Mouse (Mus musculus) limb, embryonic 12.5 days (tissue): Measurements from ENCODE around the gene Ercc6l2. TPM values are rescaled to one million over a fixed set of nuclear protein-coding genes. Genes with fewer than 3 reads are reported as not detected.
A peak's percentile ranks its signal among the peaks of the same experiment; 100 is the strongest.

Experiments used
- ATAC-seq: fragments of 200-750 bp; cut with Nextera tagmentation; 2 replicates; pipeline ENCODE4 v1.8.0; 2017; ENCODE audit warnings: low read depth, moderate TSS enrichment; ENCODE audit not compliant: insufficient number of reproducible peaks, insufficient read depth, low FRiP score, low TSS enrichment
- H3K27ac ChIP-seq: fragments of 300-500 bp; sonication (generic); 2 replicates; pipeline ENCODE4 v1.5.1; 2016; ENCODE audit warnings: mild to moderate bottlenecking, moderate library complexity
- H3K27me3 ChIP-seq: fragments of 300-500 bp; sonication (generic); 2 replicates; pipeline ENCODE4 v1.6.1; 2016; ENCODE audit warnings: mild to moderate bottlenecking, moderate library complexity
- H3K36me3 ChIP-seq: fragments of 300-500 bp; sonication (generic); 2 replicates; pipeline ENCODE4 v1.6.1; 2016; ENCODE audit warnings: mild to moderate bottlenecking, moderate library complexity
- H3K4me1 ChIP-seq: fragments of 300-500 bp; sonication (generic); replicated peaks from 2 replicates; pipeline ENCODE4 v1.6.1; 2016
- H3K4me2 ChIP-seq: fragments of 300-500 bp; sonication (generic); 2 replicates; pipeline ENCODE4 v1.6.1; 2016; ENCODE audit warnings: mild to moderate bottlenecking, moderate library complexity
- H3K4me3 ChIP-seq: fragments of 300-500 bp; sonication (generic); replicated peaks from 2 replicates; pipeline ENCODE4 v1.5.1; 2016; ENCODE audit warnings: mild to moderate bottlenecking
- H3K9ac ChIP-seq: fragments of 300-500 bp; sonication (generic); replicated peaks from 2 replicates; pipeline ENCODE4 v1.6.1; 2016; ENCODE audit warnings: mild to moderate bottlenecking, moderate library complexity
- H3K9me3 ChIP-seq: fragments of 300-500 bp; sonication (generic); 2 replicates; pipeline ENCODE4 v1.6.1; 2016; ENCODE audit warnings: mild to moderate bottlenecking, moderate library complexity
- WGBS: fragments of 180-500 bp; shearing (Covaris S2); methylation state at CpG from one replicate; pipeline ENCODE4 v1.1.7; 2016; 5-methylcytosine and 5-hydroxymethylcytosine counted together
- polyA plus RNA-seq: library from polyadenylated mRNA; unstranded; fragments of >200 nt; fragmentation: Nextera tagmentation; extraction: Ambion mirVana; gene quantifications from 2 replicates; pipeline ENCODE4 v1.2.1, GENCODE M21; 2016

Gene Ercc6l2
- polyA plus RNA-seq, 1 experiment from 2014 or later: 28.9 TPM

DNA sequence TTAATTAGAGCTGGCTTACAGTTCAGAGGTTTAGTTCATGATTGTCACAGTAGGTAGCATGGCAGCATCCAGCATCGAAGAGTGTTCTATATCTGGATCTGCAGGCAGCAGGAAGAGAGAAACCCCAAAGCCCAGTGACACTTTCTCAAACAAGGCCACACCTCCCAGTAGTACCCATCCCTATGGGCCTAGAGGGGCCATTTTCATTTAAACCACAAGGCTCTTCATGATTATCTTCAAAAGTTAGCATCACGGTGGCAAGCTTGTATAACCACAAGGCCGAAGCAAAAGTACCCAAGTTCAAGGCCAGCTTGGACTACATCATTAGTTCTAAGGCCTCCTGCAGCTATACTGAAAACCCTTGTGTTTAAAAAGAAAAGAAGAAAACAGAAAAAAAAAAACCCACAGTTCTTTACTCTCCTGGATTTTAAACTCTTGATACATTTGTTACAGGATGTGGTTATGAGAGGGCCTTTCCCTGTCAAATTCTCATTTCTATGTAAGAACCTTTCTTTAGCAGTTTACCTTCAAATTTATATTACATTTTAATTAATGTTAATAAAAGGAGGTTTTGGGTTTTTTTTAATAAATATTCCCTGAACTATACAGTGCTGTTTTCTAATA, 71.5 kb downstream of the Ercc6l2 start:
- H3K4me3 ChIP-seq: no peak overlapping the region
- no peak overlapping the region for H3K9ac ChIP-seq
- no peak for ATAC-seq
- H3K27ac ChIP-seq: no peak overlapping the region
- peaks cover 10% of the 10 kb centered on the region for H3K4me1 ChIP-seq
- peaks cover 7% of the 10 kb centered on the region for H3K36me3 ChIP-seq
- no peak overlapping the region for H3K4me2 ChIP-seq
- no peaks in the 10 kb centered on the region for H3K27me3 ChIP-seq
- WGBS: 93% methylated on average over 3 of the region's 3 CpGs
- no peaks in the 10 kb centered on the region for H3K9me3 ChIP-seq

- Histone ChIP-seq H3K4me3 (peak overlapping the region; percentile 29), H3K27ac (peak overlapping the region; percentile 81), H3K27me3 (0 out of 2 replicates have a peak, but pooled peaks cover 4% of the 10 kb centered on the region), H3K4me2 (peak overlapping the region; percentile 80), H3K4me1 (peaks cover 21% of the 10 kb centered on the region), H3K36me3 (peaks cover 15% of the 10 kb centered on the region; the same call in 1 of the 2 replicates), H3K9me3 (no peaks in the 10 kb centered on the region), H3K9ac (peak overlapping the region; percentile 46; the same call in 1 of the 2 replicates)
- WGBS: 17% methylated on average over 12 of the region's 12 CpGs
- no peak for ATAC-seq
Measured at GRCm38 (mm10) chr13:63900679-63901302, 85.8 kb downstream of the Ercc6l2 start.

DNA sequence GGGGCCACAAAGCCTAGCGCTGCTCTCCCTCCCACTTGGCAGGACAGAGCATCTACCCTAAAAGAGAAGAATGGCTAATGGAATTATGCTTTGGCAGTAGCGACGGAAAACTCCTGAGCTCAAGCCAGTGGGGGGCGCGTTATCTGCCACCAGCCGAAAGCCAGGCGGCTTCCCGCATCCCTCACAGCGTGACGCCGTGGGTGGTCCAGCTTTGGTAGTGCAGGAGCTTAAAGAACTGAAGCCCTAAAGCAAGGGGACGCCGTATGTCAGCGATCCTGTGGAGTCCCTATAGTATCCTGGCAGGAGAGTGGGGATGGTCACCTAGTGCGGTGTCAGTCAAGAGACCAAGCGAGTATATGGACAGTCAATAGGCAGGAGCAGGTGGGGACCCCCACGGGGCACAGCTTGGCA, 86.3 kb downstream of the Ercc6l2 start:
- WGBS: 1% methylated on average over 17 of the region's 17 CpGs
- peaks cover 12% of the 10 kb centered on the region; the same call in 1 of the 2 replicates for H3K36me3 ChIP-seq
- H3K9me3 ChIP-seq: no peaks in the 10 kb centered on the region
- peak overlapping the region; percentile 29 for H3K4me3 ChIP-seq
- 0 out of 2 replicates have a peak, but pooled peaks cover 4% of the 10 kb centered on the region for H3K27me3 ChIP-seq
- H3K27ac ChIP-seq: peak overlapping the region; percentile 81
- H3K4me1 ChIP-seq: peaks cover 21% of the 10 kb centered on the region
- peak; percentile 63; the same call in 1 of the 2 replicates for ATAC-seq
- peak overlapping the region; percentile 80 for H3K4me2 ChIP-seq
- H3K9ac ChIP-seq: peak overlapping the region; percentile 46; the same call in 1 of the 2 replicates

GRCm38 (mm10) chr13:63901714-63902597, 86.9 kb downstream of the Ercc6l2 start:
- H3K27me3 ChIP-seq: peaks cover 7% of the 10 kb centered on the region; the same call in 1 of the 2 replicates
- peak overlapping the region; percentile 29 for H3K4me3 ChIP-seq
- WGBS: 9% methylated on average over 28 of the region's 28 CpGs
- peak overlapping the region; percentile 81 for H3K27ac ChIP-seq
- peaks cover 9% of the 10 kb centered on the region; the same call in 1 of the 2 replicates for H3K36me3 ChIP-seq
- peaks cover 21% of the 10 kb centered on the region for H3K4me1 ChIP-seq
- H3K9ac ChIP-seq: peak overlapping the region; percentile 46; the same call in 1 of the 2 replicates
- no peaks in the 10 kb centered on the region for H3K9me3 ChIP-seq
- H3K4me2 ChIP-seq: peak overlapping the region; percentile 80
- ATAC-seq: peak; percentile 77

- Histone ChIP-seq H3K9ac (no peak overlapping the region), H3K9me3 (no peaks in the 10 kb centered on the region), H3K27me3 (peaks cover 7% of the 10 kb centered on the region; the same call in 1 of the 2 replicates), H3K36me3 (no peaks in the 10 kb centered on the region), H3K4me3 (no peak overlapping the region), H3K4me2 (no peak overlapping the region), H3K27ac (no peak overlapping the region), H3K4me1 (peaks cover 13% of the 10 kb centered on the region)
- 88% methylated on average over 4 of the region's 4 CpGs for WGBS
- no peak for ATAC-seq
Measured at GRCm38 (mm10) chr13:63906516-63906915, 91.5 kb downstream of the Ercc6l2 start.

DNA sequence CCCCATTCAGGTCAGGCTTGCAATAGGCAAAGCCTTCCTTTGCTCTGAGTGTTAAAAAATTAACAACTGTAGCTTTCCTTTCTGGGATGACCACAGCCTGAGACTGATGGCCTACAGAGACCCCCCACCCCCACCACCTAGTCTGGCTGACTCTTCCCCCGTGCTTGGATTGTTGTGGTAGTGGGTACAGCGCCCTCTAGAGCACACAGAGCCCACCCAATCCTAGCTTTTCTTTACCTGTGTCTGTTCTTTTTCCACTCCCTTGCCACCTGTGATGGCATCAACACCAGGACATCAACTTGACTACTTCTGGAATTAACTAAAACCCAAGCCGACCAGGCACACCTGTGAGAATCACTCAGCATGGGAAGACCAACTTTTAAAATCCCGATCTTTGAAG, 92.4 kb downstream of the Ercc6l2 start:
- H3K4me2 ChIP-seq: no peak overlapping the region
- peaks cover 3% of the 10 kb centered on the region; the same call in 1 of the 2 replicates for H3K27me3 ChIP-seq
- H3K27ac ChIP-seq: no peak overlapping the region
- H3K4me3 ChIP-seq: no peak overlapping the region
- peaks cover 6% of the 10 kb centered on the region; the same call in 1 of the 2 replicates for H3K4me1 ChIP-seq
- WGBS: 42% methylated on average over 4 of the region's 4 CpGs
- no peak overlapping the region for H3K9ac ChIP-seq
- ATAC-seq: no peak
- no peaks in the 10 kb centered on the region for H3K36me3 ChIP-seq
- no peaks in the 10 kb centered on the region for H3K9me3 ChIP-seq

GRCm38 (mm10) chr13:63910141-63910804, 95.2 kb downstream of the Ercc6l2 start:
- Histone ChIP-seq H3K4me2 (no peak overlapping the region), H3K36me3 (no peaks in the 10 kb centered on the region), H3K9me3 (no peaks in the 10 kb centered on the region), H3K27me3 (peaks cover 3% of the 10 kb centered on the region; the same call in 1 of the 2 replicates), H3K27ac (no peak overlapping the region), H3K4me1 (peaks cover 14% of the 10 kb centered on the region), H3K4me3 (no peak overlapping the region), H3K9ac (no peak overlapping the region)
- ATAC-seq: no peak
- 61% methylated on average over 5 of the region's 5 CpGs for WGBS

DNA sequence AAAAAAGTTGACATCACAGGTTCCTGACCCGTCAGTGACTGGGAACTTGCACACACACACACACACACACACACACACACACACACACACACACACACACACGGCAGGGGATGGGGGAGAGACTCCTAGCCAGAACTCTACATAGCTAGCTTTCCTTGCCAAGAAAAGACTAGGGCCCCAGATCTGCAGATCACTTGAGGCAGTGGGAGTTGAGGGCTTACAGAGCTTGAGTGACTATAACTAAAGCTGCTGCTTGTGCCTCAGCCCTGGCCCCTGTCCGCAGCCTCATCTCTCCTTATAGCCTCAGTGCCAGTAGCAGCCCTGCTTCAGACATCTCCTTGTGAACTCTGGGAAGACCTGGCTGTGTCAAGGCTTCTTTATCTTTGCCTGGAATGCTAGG, 96.6 kb downstream of the Ercc6l2 start:
- 66% methylated on average over 3 of the region's 3 CpGs for WGBS
- Histone ChIP-seq H3K36me3 (no peaks in the 10 kb centered on the region), H3K4me3 (no peak overlapping the region), H3K27ac (0 out of 2 replicates have a peak overlapping the region, but pooled peaks have one; percentile 7), H3K4me2 (no peak overlapping the region), H3K4me1 (peaks cover 27% of the 10 kb centered on the region), H3K9ac (no peak overlapping the region), H3K9me3 (no peaks in the 10 kb centered on the region), H3K27me3 (peaks cover 2% of the 10 kb centered on the region; the same call in 1 of the 2 replicates)
- no peak for ATAC-seq

DNA sequence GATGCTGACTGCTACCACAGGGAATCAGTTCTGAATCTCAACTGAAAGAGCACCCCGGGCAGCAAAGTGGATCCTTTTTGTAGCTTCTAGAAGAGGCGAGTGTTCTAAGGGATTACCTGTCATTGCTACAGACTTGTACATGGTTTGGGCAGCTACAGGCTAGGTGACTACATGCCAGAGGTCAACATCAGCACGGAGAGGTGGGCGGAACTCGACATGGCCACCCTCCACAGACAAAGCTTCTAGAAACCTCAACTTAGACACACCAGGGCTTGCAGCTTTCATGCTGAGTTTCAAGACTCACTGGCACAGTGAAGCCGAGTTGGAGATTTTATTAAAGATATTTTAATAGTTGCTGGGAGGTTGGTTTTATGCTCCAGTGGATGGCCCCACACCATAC, 98.1 kb downstream of the Ercc6l2 start:
- Histone ChIP-seq H3K27ac (no peak overlapping the region), H3K36me3 (no peaks in the 10 kb centered on the region), H3K4me1 (peaks cover 42% of the 10 kb centered on the region), H3K4me2 (no peak overlapping the region), H3K27me3 (no peaks in the 10 kb centered on the region), H3K9ac (no peak overlapping the region), H3K9me3 (no peaks in the 10 kb centered on the region), H3K4me3 (no peak overlapping the region)
- no peak for ATAC-seq
- WGBS: 86% methylated on average over 6 of the region's 6 CpGs

- no peak for ATAC-seq
- Histone ChIP-seq H3K36me3 (no peaks in the 10 kb centered on the region), H3K4me1 (peaks cover 63% of the 10 kb centered on the region), H3K4me2 (no peak overlapping the region), H3K9me3 (no peaks in the 10 kb centered on the region), H3K9ac (no peak overlapping the region), H3K27ac (0 out of 2 replicates have a peak overlapping the region, but pooled peaks have one; percentile 7), H3K27me3 (no peaks in the 10 kb centered on the region), H3K4me3 (no peak overlapping the region)
- WGBS: 48% methylated on average over 3 of the region's 3 CpGs
Measured at GRCm38 (mm10) chr13:63915176-63915575, 100.1 kb downstream of the Ercc6l2 start.
